14 mouse cellular contexts compared by ENCODE assay signal in genomic region chr4:83409867-83410505, GRCm38 (mm10). TPM values are rescaled to one million over a fixed set of nuclear protein-coding genes. Genes with fewer than 3 reads are reported as not detected.
DNase-seq lines count a peak whose midpoint lies in the region; ATAC-seq and TF ChIP-seq lines count a peak whose summit lies in the region.
"Had no signal": no experiment of that assay in that cellular context is flagged by ENCODE, and none has a peak within 500 bp of the region (broad histone marks: within the 10 kb centered on the region; RNA-seq: fewer than 3 reads in every experiment).

No protein-coding gene starts in this region.

- 92% methylated on average over 4 of the region's 4 CpGs for WGBS in midbrain, embryonic 11.5 days
- WGBS in midbrain, embryonic 16.5 days: 98% methylated on average over 4 of the region's 4 CpGs

- no peaks in the 10 kb centered on the region for H3K4me1 ChIP-seq in midbrain, embryonic 11.5 days (ENCODE audit: control insufficient read depth, insufficient read depth, low read length)
- H3K4me1 ChIP-seq in midbrain, embryonic 16.5 days (ENCODE audit: control insufficient read depth, insufficient read depth, low read length): no peaks in the 10 kb centered on the region
- H3K4me1 ChIP-seq: hindbrain, embryonic 10.5 days; liver, embryonic 15.5 days had no signal

- peak; percentile 11 to 21 for DNase-seq in heart, postnatal 10 days
- DNase-seq in heart, adult 8-10 months (ENCODE audit: low spot score): no peak
- DNase-seq in midbrain, embryonic 11.5 days (ENCODE audit: low spot score, missing footprints): peak; percentile 31
- DNase-seq in Patski (ENCODE audit: low read depth, low spot score): no peak
- peak; percentile 23 for DNase-seq in splenic B cell, adult 2 months (ENCODE audit: low read depth, low spot score)
- no peak for DNase-seq in cerebellum, postnatal 36 days
- no peak for DNase-seq in ovary, postnatal 10 days (ENCODE audit: low spot score)
- DNase-seq: gastrocnemius, postnatal 36 days; kidney, postnatal 10 days; right cerebral cortex, adult 18-20 months had no signal

- in situ Hi-C loops in Patski (cut with MboI; ENCODE audit: low pct_unique_long_range_greater_than_20kb): loop anchor here (5.0 kb wide), 1 partner anchor 153 kb away; no protein-coding TSS in a partner anchor

- H3K36me3 ChIP-seq in midbrain, embryonic 11.5 days (ENCODE audit: control insufficient read depth, insufficient read depth, low read length): no peaks in the 10 kb centered on the region
- no peaks in the 10 kb centered on the region for H3K36me3 ChIP-seq in midbrain, embryonic 16.5 days (ENCODE audit: control insufficient read depth, insufficient read depth, low read length)
- H3K36me3 ChIP-seq in splenic B cell, adult 2 months (ENCODE audit: control insufficient read depth, insufficient read depth, low read length, poor library complexity, severe bottlenecking): no peaks in the 10 kb centered on the region
- H3K36me3 ChIP-seq: hindbrain, embryonic 10.5 days; liver, embryonic 15.5 days had no signal

- peaks cover 6% of the 10 kb centered on the region; the same call in 1 of the 2 replicates for H3K9me3 ChIP-seq in midbrain, embryonic 11.5 days (ENCODE audit: control insufficient read depth, low read length)
- peaks cover 14% of the 10 kb centered on the region for H3K9me3 ChIP-seq in midbrain, embryonic 16.5 days (replicated peaks; ENCODE audit: control insufficient read depth, low read length, poor library complexity, severe bottlenecking)

- ATAC-seq in midbrain, embryonic 11.5 days (ENCODE audit: low FRiP score): no peak
- no peak for ATAC-seq in midbrain, embryonic 16.5 days
- no peak for ATAC-seq in Patski

- POLR2A ChIA-PET in Patski (lab: Charles Lee): no interaction called here

- H3K27me3 ChIP-seq in midbrain, embryonic 11.5 days (ENCODE audit: control insufficient read depth, insufficient read depth, low read length): no peaks in the 10 kb centered on the region
- no peaks in the 10 kb centered on the region for H3K27me3 ChIP-seq in midbrain, embryonic 16.5 days (ENCODE audit: control insufficient read depth, insufficient read depth, low read depth, low read length)
- H3K27me3 ChIP-seq in Patski: no peaks in the 10 kb centered on the region
- H3K27me3 ChIP-seq in splenic B cell, adult 2 months (ENCODE audit: control insufficient read depth, insufficient read depth, low read length, poor library complexity, severe bottlenecking): no peaks in the 10 kb centered on the region
- H3K27me3 ChIP-seq: liver, embryonic 15.5 days had no signal

- peak; percentile 53 for TF ChIP-seq CTCF in Patski (IDR thresholded peaks at IDR 0.05)

- CTCF ChIA-PET in Patski (lab: Charles Lee): interaction anchor here (1.1 to 2.4 kb wide), 4 partner anchors 33 to 170 kb away, joined by 3 to 8 read pairs (median 3); no protein-coding TSS in a partner anchor

- intact Hi-C loops in heart, postnatal 10 days (cut with DNase I): loop anchor here (1.0 to 5.0 kb wide), 3 partner anchors 107 to 157 kb away; no protein-coding TSS in a partner anchor

- no peak overlapping the region for H3K27ac ChIP-seq in midbrain, embryonic 11.5 days (ENCODE audit: low read depth, low read length)
- no peak overlapping the region for H3K27ac ChIP-seq in midbrain, embryonic 16.5 days (ENCODE audit: low read length)
- H3K27ac ChIP-seq: hindbrain, embryonic 10.5 days; liver, embryonic 15.5 days had no signal

- H3K9ac ChIP-seq in midbrain, embryonic 11.5 days (ENCODE audit: low read length): no peak overlapping the region
- no peak overlapping the region for H3K9ac ChIP-seq in midbrain, embryonic 16.5 days (ENCODE audit: low read depth, low read length)
- H3K9ac ChIP-seq: liver, embryonic 15.5 days had no signal

- H3K4me2 ChIP-seq in midbrain, embryonic 11.5 days: no peak overlapping the region
- H3K4me2 ChIP-seq in midbrain, embryonic 16.5 days (ENCODE audit: low read length): no peak overlapping the region
- H3K4me2 ChIP-seq: liver, embryonic 15.5 days had no signal

- H3K4me3 ChIP-seq in midbrain, embryonic 11.5 days (ENCODE audit: low read depth, low read length): no peak overlapping the region
- H3K4me3 ChIP-seq in midbrain, embryonic 16.5 days (ENCODE audit: low read depth, low read length): no peak overlapping the region
- H3K4me3 ChIP-seq: hindbrain, embryonic 10.5 days; liver, embryonic 15.5 days; myocyte had no signal

RNA-seq across cellular contexts. Expression of gene Snapc3, which starts 7.5 kb away (rescaled TPM):
- total RNA-seq in heart, postnatal 10 days (2021): 10 to 100 TPM; 24.0 to 25.6 TPM
- 10 to 100 TPM; 13.0 to 17.1 (median 16.6) TPM for total RNA-seq in heart, adult 8-10 months (2022)
- 75.2 and 83.0 TPM in 2 replicates for polyA plus RNA-seq in midbrain, embryonic 11.5 days (2014; fragmentation: Nextera tagmentation; extraction: Ambion mirVana)
- 64.9 and 75.5 TPM in 2 replicates for polyA plus RNA-seq in midbrain, embryonic 16.5 days (2015; fragmentation: Nextera tagmentation; extraction: Ambion mirVana)
- 34.3 TPM for polyA plus RNA-seq in Patski (2021)

Comparison
In these comparisons a context has a peak if more than half of its experiments do, and no peak if none do; other contexts are left out.
1. DNase-seq: peak in heart, postnatal 10 days (2 of 2), midbrain, embryonic 11.5 days (single experiment) and splenic B cell, adult 2 months (single experiment); none in heart, adult 8-10 months (single experiment), Patski (single experiment), cerebellum, postnatal 36 days (0 of 2) and ovary, postnatal 10 days (single experiment).